Mouse (Mus musculus) heart, adult 2 months (tissue): Measurements from ENCODE around the gene Rnf157.

ENCODE experiments used
- CTCF ChIP-seq: fragments of 200-600 bp; IDR thresholded peaks from 2 replicates; pipeline ENCODE4 v1.8.1; 2022; ENCODE audit warnings: antibody characterized with exemption, mild to moderate bottlenecking, moderate library complexity
- POLR2A ChIP-seq: fragments of 200-500 bp; IDR thresholded peaks from 2 replicates; pipeline ENCODE4 v1.6.1; 2011; ENCODE audit warnings: mild to moderate bottlenecking, low read depth, low read length, control low read depth; ENCODE audit not compliant: insufficient read depth

GRCm38 (mm10) chr11:116429862-116430613, 17.2 kb upstream of the Rnf157 start:
- no peak for TF ChIP-seq POLR2A
- no peak for TF ChIP-seq CTCF
